Mouse (Mus musculus) CD8-positive naive resting alpha-beta T cell, adult 57 days (primary cell): ENCODE data around the gene Btbd18. TPM values are rescaled to one million over a fixed set of nuclear protein-coding genes. Genes with fewer than 3 reads are reported as not detected.

Experiments used
- total RNA-seq: library from RNA; stranded (reverse); gene quantifications from one replicate; pipeline ENCODE4 v1.2.4, GENCODE M21; 2023

Gene Btbd18
- total RNA-seq, result not detected

DNA sequence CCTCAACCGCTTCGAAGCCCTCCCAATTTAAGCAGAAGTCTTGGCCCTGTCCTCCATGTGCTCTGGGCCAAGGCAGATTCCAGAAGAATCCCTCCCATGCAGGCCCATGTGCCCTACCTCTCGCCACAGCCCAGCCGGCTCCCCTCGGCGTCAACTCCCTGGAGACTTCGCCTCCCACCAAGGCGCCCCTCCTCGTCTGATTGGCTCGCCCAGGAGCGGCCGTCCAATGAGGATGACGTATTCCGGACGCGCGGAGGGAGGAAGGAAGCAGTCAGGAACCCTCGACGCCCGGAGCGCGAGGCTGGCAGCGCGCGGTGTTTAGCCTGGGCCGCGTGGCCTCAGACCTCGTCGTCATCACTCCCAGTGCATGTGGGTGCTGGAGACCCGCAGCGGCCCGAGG lies at the start of gene Btbd18:
TSS of gene Btbd18 (plus strand) at position 274 of the 400 bp plus-strand sequence.

DNA sequence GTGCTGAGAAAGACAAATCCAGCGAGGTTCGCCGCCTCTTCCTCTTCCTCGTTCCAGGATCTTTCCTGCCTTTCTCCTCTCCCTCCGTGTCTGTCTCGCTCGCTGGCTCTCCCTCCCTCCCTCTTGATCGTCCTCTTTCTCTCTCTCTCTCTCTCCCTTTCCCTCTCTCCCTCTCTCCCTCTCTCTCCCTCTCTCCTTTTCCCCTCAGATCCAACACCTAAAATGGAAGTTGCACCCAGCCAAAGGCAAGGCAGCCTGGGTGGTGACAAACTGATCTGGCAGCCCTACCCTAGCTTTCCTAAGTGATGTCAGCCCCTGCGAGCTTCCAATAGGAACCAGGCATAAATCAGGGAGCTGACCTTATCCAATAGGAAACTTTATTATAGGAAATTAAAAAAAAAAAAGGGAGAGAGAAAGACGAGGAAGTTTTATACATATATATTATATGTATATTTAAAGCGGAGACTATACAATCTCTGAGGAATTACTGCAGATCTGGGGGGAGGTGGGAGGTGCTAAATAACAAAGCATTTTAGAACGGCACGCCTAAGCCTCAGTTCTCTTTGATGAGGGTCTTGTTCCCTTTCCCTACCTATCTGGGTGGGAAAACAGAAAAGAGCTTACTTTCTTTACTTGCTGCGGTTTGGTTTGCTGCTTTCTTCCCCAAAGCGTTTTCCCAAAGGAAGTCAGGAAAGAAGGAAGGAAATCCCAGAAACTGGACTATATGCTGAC lies 8.2 kb upstream of the Btbd18 start, which contains the start of gene Ctnnd1:
TSS of gene Ctnnd1 (minus strand) at position 302 of the 732 bp plus-strand sequence.

GRCm38 (mm10) chr2:84670569-84670933 lies 11.7 kb downstream of the Btbd18 start, which contains the start of gene Selenoh:
TSS of gene Selenoh (minus strand) at chr2:84670770.

GRCm38 (mm10) chr2:84677968-84678880 lies 19.3 kb downstream of the Btbd18 start, which contains the start of the genes Gm28635 and Med19:
TSS of gene Gm28635 (minus strand) at chr2:84678041.
TSS of gene Med19 (plus strand) at chr2:84678402.

DNA sequence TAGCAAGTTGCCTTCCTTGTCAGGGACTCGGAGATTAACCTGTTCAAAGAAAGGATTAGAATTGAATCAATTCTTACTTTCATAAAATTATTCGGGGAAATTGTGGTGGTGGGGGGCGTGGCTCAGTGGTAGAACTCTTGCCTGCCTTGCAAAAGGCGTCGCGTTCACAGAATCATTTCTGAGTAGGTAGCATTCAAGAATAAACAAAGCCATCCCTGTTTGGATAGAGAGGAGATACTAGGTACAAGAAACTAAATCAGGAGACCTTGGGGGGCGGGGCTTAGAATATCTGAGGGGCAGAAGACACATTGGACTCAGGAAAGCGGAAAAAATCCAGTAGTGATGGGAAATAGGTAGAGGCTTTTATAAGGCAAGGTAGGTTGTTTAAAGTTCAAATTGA lies 20.1 kb downstream of the Btbd18 start, which contains the start of gene Tmx2:
TSS of gene Tmx2 (minus strand) at position 125 of the 400 bp plus-strand sequence.

GRCm38 (mm10) chr2:84714811-84715561 lies 56.1 kb downstream of the Btbd18 start, which contains the start of gene Zdhhc5:
TSS of gene Zdhhc5 (minus strand) at chr2:84715180.

Other genes starting within 250 kb of the Btbd18 start
- 33.5 TPM for gene Calcrl, start 233.7 kb upstream of the Btbd18 start, total RNA-seq
- 5.0 TPM for gene Tfpi, start 182.3 kb upstream of the Btbd18 start, total RNA-seq
- 1.7 TPM for gene Ctnnd1, start 8.3 kb upstream of the Btbd18 start, total RNA-seq
- 38.9 TPM for gene Selenoh, start 11.7 kb downstream of the Btbd18 start, total RNA-seq
- gene Gm28635, start 19.0 kb downstream of the Btbd18 start, total RNA-seq, result not detected
- gene Med19, start 19.3 kb downstream of the Btbd18 start, total RNA-seq, result 12.8 TPM
- 38.8 TPM for gene Tmx2, start 20.1 kb downstream of the Btbd18 start, total RNA-seq
- 44.5 TPM for gene Zdhhc5, start 56.1 kb downstream of the Btbd18 start, total RNA-seq
- 28.6 TPM for gene Clp1, start 68.3 kb downstream of the Btbd18 start, total RNA-seq
- 0.67 TPM for gene Ypel4, start 75.0 kb downstream of the Btbd18 start, total RNA-seq
- not detected for gene Gm19426, start 84.6 kb downstream of the Btbd18 start, total RNA-seq
- 0.95 TPM for gene Serping1, start 116.4 kb downstream of the Btbd18 start, total RNA-seq
- 10.3 TPM for gene Ube2l6, start 139.7 kb downstream of the Btbd18 start, total RNA-seq
- gene Smtnl1, start 163.6 kb downstream of the Btbd18 start, total RNA-seq, result not detected
- gene Timm10, start 167.9 kb downstream of the Btbd18 start, total RNA-seq, result 20.6 TPM
- 1.1 TPM for gene Slc43a1, start 179.8 kb downstream of the Btbd18 start, total RNA-seq
- gene Rtn4rl2, start 227.6 kb downstream of the Btbd18 start, total RNA-seq, result not detected